ENCODE assay signal across 8 mouse cellular contexts in genomic region chr2:26506746-26507280, GRCm38 (mm10). TPM values are rescaled to one million over a fixed set of nuclear protein-coding genes. Genes with fewer than 3 reads are reported as not detected.
DNase-seq lines count a peak whose midpoint lies in the region; ATAC-seq lines count a peak whose summit lies in the region.

No protein-coding gene starts in this region.

- peak overlapping the region; percentile 77 for H3K27ac ChIP-seq in heart, embryonic 12.5 days (ENCODE audit: poor library complexity, severe bottlenecking)
- H3K27ac ChIP-seq in limb, embryonic 10.5 days = peak overlapping the region; percentile 88

- H3K9me3 ChIP-seq in heart, embryonic 12.5 days (replicated peaks) = no peaks in the 10 kb centered on the region
- H3K9me3 ChIP-seq in limb, embryonic 10.5 days (replicated peaks) = no peaks in the 10 kb centered on the region

- H3K4me3 ChIP-seq in heart, embryonic 12.5 days = no peak overlapping the region
- H3K4me3 ChIP-seq in limb, embryonic 10.5 days = no peak overlapping the region

- peaks cover 13% of the 10 kb centered on the region for H3K27me3 ChIP-seq in heart, embryonic 12.5 days (replicated peaks)
- H3K27me3 ChIP-seq in limb, embryonic 10.5 days (ENCODE audit: low read depth, poor library complexity, severe bottlenecking) = peaks cover 38% of the 10 kb centered on the region

- H3K4me2 ChIP-seq in heart, embryonic 12.5 days = no peak overlapping the region

- no peak overlapping the region for H3K9ac ChIP-seq in heart, embryonic 12.5 days

- no peak for DNase-seq in heart, postnatal 4 days
- DNase-seq in urinary bladder, adult 2 months (ENCODE audit: low spot score) = peak; percentile 23
- no peak for DNase-seq in urinary bladder, postnatal 14 days (ENCODE audit: low spot score)
- DNase-seq in limb, embryonic 10.5 days (ENCODE audit: low spot score) = no peak
- DNase-seq in cerebellum, adult 11 months = no peak
- DNase-seq in adrenal gland, postnatal 36 days = no peak

- no peaks in the 10 kb centered on the region for H3K36me3 ChIP-seq in heart, embryonic 12.5 days
- no peaks in the 10 kb centered on the region for H3K36me3 ChIP-seq in limb, embryonic 10.5 days

- WGBS in heart, embryonic 12.5 days = 80% methylated on average over 3 of the region's 3 CpGs
- 89% methylated on average over 3 of the region's 3 CpGs for WGBS in limb, embryonic 10.5 days

- H3K4me1 ChIP-seq in heart, embryonic 12.5 days (replicated peaks) = peaks cover 42% of the 10 kb centered on the region
- H3K4me1 ChIP-seq in limb, embryonic 10.5 days = peaks cover 67% of the 10 kb centered on the region

- ATAC-seq in heart, embryonic 12.5 days (ENCODE audit: insufficient number of reproducible peaks, low FRiP score) = no peak
- no peak for ATAC-seq in erythroblast, adult 5-6 weeks (replicated peaks; ENCODE audit: low FRiP score, poor library complexity, severe bottlenecking)

RNA-seq across cellular contexts. Expression of gene Notch1, which starts 9.7 kb away (rescaled TPM):
- polyA plus RNA-seq in heart, embryonic 12.5 days (2016; fragmentation: Nextera tagmentation; extraction: Ambion mirVana) = 20.4 TPM in 2 replicates
- total RNA-seq in heart, postnatal 4 days (2021) = 10 to 100 TPM; 55.3 to 62.3 TPM
- 21.4 and 33.4 TPM in 2 replicates for polyA plus RNA-seq in urinary bladder, adult 2 months (2012; rRNA removed)
- polyA plus RNA-seq in limb, embryonic 10.5 days (2016; fragmentation: Nextera tagmentation; extraction: Ambion mirVana) = 8.5 and 11.8 TPM in 2 replicates
- 7.3 and 10.0 TPM in 2 replicates for total RNA-seq in erythroblast, adult 5-6 weeks (2015; ENCODE audit: low replicate concordance)
- 3.3 and 4.6 TPM in 2 replicates for total RNA-seq in erythroblast, adult 5-6 weeks (2017; ENCODE audit: low replicate concordance)
- 10 to 100 TPM; 17.5 to 25.5 TPM for total RNA-seq in adrenal gland, postnatal 36 days (2021)
